Mouse (Mus musculus) bone marrow macrophage, adult 2 months (primary cell): ENCODE data around the gene Tbc1d2b.

Experiments
- CTCF ChIP-seq: IDR thresholded peaks from 2 replicates; pipeline ENCODE4 v1.5.1; 2012; ENCODE audit warnings: low read depth, mild to moderate bottlenecking, low read length, moderate library complexity
- POLR2A ChIP-seq: IDR thresholded peaks from 2 replicates; pipeline ENCODE4 v1.6.1; 2012; ENCODE audit warnings: mild to moderate bottlenecking, low read depth, low read length, borderline replicate concordance

DNA sequence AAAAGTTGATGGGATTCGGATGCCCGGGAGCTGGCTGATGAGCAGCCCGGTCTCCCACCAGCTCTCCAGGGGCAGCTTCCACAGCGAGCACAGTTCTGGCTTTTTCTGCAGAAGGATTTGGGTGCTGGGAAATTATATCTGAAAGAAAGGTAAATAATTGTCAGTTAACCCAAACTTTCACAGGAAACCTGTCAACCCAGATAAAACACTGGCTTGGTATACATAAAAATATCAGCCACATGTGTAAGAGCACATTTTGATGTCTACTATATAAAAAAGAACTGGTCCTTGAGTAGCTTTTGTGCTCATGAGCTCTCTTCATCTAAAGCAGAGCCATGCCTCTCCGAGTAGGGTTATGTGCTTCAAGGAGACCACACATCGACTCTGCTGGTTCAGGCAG lies 29.6 kb downstream of the Tbc1d2b start:
- no peak for TF ChIP-seq CTCF
- no peak for TF ChIP-seq POLR2A
